Mouse (Mus musculus): ENCODE data around the gene Adgra1.

Gene Adgra1

GRCm38 (mm10) chr7:139850152-139850551 is 16.2 kb downstream of the Adgra1 start:
- ATAC-seq (ENCODE audit: low TSS enrichment): peak; percentile 35; the same call in 1 of the 2 replicates

GRCm38 (mm10) chr7:139850677-139851076 is 16.7 kb downstream of the Adgra1 start:
- ATAC-seq (ENCODE audit: low TSS enrichment): no peak

- ATAC-seq (ENCODE audit: low TSS enrichment): peak; percentile 77
Measured at GRCm38 (mm10) chr7:139851098-139851497, 17.1 kb downstream of the Adgra1 start.

- ATAC-seq (ENCODE audit: low TSS enrichment): no peak
Measured at GRCm38 (mm10) chr7:139855261-139855660, 21.3 kb downstream of the Adgra1 start.

GRCm38 (mm10) chr7:139861411-139861810 is 27.4 kb downstream of the Adgra1 start:
- ATAC-seq (ENCODE audit: low TSS enrichment): peak; percentile 60

- ATAC-seq (ENCODE audit: low TSS enrichment): no peak
Measured at GRCm38 (mm10) chr7:139863076-139863475, 29.1 kb downstream of the Adgra1 start.

- no peak for ATAC-seq (ENCODE audit: low TSS enrichment)
Measured at GRCm38 (mm10) chr7:139864253-139864652, 30.3 kb downstream of the Adgra1 start.

- ATAC-seq (ENCODE audit: low TSS enrichment): no peak
Measured at GRCm38 (mm10) chr7:139864871-139865270, 30.9 kb downstream of the Adgra1 start.

- ATAC-seq (ENCODE audit: low TSS enrichment): no peak
Measured at GRCm38 (mm10) chr7:139871014-139871413, 37.0 kb downstream of the Adgra1 start.

- peak; percentile 86 for ATAC-seq (ENCODE audit: low TSS enrichment)
Measured at GRCm38 (mm10) chr7:139877167-139877792, 43.3 kb downstream of the Adgra1 start.

GRCm38 (mm10) chr7:139878122-139878521 is 44.1 kb downstream of the Adgra1 start:
- no peak for ATAC-seq (ENCODE audit: low TSS enrichment)

- peak; percentile 48 for ATAC-seq (ENCODE audit: low TSS enrichment)
Measured at GRCm38 (mm10) chr7:139878621-139879020, 44.6 kb downstream of the Adgra1 start.

- ATAC-seq (ENCODE audit: low TSS enrichment): no peak; the same call in 1 of the 2 replicates
Measured at GRCm38 (mm10) chr7:139883545-139883944, 49.6 kb downstream of the Adgra1 start.

- no peak for ATAC-seq (ENCODE audit: low TSS enrichment)
Measured at GRCm38 (mm10) chr7:139891779-139892178, 57.8 kb downstream of the Adgra1 start.

GRCm38 (mm10) chr7:139894655-139895557 is 60.9 kb downstream of the Adgra1 start, which contains the start of gene Kndc1:
Gene Kndc1, plus strand, starts transcription at chr7:139894696.
- ATAC-seq (ENCODE audit: low TSS enrichment): peak; percentile 58

GRCm38 (mm10) chr7:139896271-139896670 is 62.3 kb downstream of the Adgra1 start:
- ATAC-seq (ENCODE audit: low TSS enrichment): no peak

- no peak for ATAC-seq (ENCODE audit: low TSS enrichment)
Measured at GRCm38 (mm10) chr7:139896796-139897195, 62.8 kb downstream of the Adgra1 start.

GRCm38 (mm10) chr7:139898606-139899005 is 64.6 kb downstream of the Adgra1 start:
- no peak for ATAC-seq (ENCODE audit: low TSS enrichment)

- peak; percentile 74; the same call in 1 of the 2 replicates for ATAC-seq (ENCODE audit: low TSS enrichment)
Measured at GRCm38 (mm10) chr7:139899505-139899904, 65.5 kb downstream of the Adgra1 start.

- no peak for ATAC-seq (ENCODE audit: low TSS enrichment)
Measured at GRCm38 (mm10) chr7:139900456-139900855, 66.5 kb downstream of the Adgra1 start.

GRCm38 (mm10) chr7:139900896-139901295 is 66.9 kb downstream of the Adgra1 start:
- no peak for ATAC-seq (ENCODE audit: low TSS enrichment)

GRCm38 (mm10) chr7:139901981-139902380 is 68.0 kb downstream of the Adgra1 start:
- ATAC-seq (ENCODE audit: low TSS enrichment): no peak

GRCm38 (mm10) chr7:139905261-139905660 is 71.3 kb downstream of the Adgra1 start:
- no peak for ATAC-seq (ENCODE audit: low TSS enrichment)

All from frontal cortex, adult (tissue).